Mouse (Mus musculus) mouse embryonic stem cell (cell line): ENCODE measurements around the gene Smtnl2.

Experiments used
- in situ Hi-C, 2 experiments: fragments of 300-500 bp; cut with MboI; formaldehyde crosslinking; loops; 1 replicate in 1 of 2; 3 replicates in 1 of 2; pipeline ENCODE4 v1.14.3; 2019 to 2020; ENCODE audit warnings: low sequenced_read_pairs in 2 of 2, low pct_unique_long_range_greater_than_20kb in 1 of 2, mixed read lengths in 1 of 2; ENCODE audit not compliant: unreplicated experiment in 1 of 2

Gene Smtnl2

DNA sequence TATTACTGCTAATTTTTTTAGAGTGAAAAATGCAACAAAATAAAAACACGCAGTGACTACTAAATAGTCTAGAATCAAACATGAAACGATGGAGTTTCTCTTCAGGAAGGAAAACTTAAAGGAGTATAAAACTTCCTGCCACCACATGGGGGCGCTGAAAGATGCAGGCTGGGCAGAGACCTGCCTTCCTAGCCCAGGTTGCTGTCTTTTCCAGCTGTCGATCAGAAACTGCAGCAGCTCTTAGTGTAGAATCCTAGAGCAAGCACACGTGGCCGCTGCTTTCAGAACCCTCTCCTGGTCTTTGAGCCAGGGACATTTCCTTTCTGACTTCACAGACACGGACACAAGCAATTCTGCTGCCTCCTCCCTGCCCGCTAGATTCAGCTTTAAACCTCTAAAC lies 67.6 kb downstream of the Smtnl2 start:
- in situ Hi-C loops, result loop anchor here (5.0 to 25.0 kb wide), 5 partner anchors 83 to 223 kb away; no protein-coding TSS in a partner anchor

DNA sequence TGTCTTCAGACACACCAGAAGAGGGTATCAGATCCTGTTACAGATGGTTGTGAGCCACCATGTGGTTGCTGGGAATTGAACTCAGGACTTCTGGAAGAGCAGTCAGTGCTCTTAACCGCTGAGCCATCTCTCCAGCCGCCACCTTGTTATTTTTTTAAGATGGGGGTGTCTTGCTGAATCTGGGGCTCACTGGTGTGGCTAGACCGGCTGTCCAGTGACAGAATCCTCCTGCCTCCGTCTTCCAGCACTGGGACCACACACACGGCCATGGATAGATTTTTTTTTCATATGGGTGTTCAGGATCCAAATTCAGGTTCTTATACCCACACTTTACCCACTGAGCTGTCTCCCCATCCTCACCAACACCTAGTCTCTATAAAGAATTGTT lies 68.3 kb downstream of the Smtnl2 start:
- in situ Hi-C loops, result loop anchor here (5.0 to 25.0 kb wide), 5 partner anchors 84 to 224 kb away; no protein-coding TSS in a partner anchor

DNA sequence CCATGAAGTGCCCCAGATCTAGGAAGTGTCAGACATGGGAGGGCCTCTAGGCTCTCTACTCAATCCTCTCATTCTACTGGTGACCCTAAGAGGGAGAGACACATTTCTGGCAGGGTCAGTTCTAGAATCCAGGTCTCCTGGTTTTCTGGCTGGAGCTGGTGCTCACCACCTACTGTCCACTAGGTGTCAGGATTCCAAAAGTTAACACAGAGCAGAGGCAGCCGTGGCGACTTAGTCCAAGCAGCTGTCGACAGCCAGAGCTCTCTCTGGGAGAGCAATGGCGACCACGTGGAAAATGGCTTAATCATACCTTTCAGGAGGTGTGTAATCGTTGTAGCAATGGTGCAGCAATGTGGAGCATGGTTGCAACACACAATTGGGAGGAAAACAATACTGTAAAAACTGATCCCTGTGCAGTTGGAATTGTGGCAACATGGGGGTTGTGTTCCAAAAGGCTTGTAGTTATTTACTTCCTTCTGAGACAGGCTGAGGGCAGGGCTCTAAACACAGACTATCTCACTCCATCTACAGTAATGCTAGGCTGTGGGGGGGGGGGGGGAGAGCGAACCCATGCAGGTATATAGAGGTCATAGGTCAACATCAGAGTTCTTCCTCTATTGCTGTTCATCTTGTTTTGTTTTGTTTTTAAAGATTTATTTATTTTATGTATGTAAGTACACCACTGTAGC lies 68.8 kb downstream of the Smtnl2 start:
- in situ Hi-C loops, result loop anchor here (5.0 to 25.0 kb wide), 5 partner anchors 85 to 225 kb away; no protein-coding TSS in a partner anchor

DNA sequence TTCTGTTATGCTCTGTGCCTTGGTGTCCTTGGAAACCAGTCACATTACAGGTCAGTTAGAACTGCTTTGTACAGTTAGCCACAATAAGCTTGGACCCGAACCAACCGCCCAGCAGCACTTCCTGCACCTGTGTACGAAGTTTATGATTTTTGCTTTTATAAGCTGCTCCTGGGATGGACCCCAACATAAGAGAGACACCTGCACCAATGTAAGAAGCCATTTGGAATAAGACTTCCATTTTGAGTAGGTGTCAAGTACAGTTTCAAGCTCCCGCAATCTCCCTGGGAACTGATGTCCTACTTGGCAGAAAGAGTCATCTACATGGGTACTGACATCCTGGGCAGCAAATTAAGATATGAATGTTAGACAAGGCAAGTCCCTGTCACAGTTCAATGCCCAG lies 71.8 kb downstream of the Smtnl2 start:
- in situ Hi-C loops, result loop anchor here (5.0 to 25.0 kb wide), 5 partner anchors 88 to 228 kb away; no protein-coding TSS in a partner anchor
